Mouse (Mus musculus): ENCODE data around the gene Retreg3. TPM values are rescaled to one million over a fixed set of nuclear protein-coding genes. Genes with fewer than 3 reads are reported as not detected.

Gene Retreg3
- polyA plus RNA-seq, 1 experiment, result 130 TPM

DNA sequence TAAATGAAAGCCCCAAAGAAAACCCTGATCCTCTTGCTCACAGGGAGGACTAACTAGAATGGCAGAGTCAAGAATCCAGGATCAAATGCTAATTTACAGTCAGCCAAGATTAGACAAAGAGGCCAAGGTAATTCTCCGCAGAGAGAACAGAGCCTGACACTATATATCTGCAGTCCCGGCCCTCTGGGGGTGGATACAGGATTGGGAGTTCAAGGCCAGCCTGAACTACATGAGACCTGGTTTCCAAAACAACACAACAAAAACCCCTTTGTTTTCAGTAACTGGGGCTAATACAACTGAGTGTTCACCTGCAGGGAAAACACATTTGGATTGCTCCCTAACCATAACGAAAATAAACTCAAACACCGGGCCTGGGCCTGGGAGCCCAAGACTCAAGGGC, 55.2 kb downstream of the Retreg3 start:
- peaks cover 60% of the 10 kb centered on the region for H3K4me1 ChIP-seq (replicated peaks; ENCODE audit: control insufficient read depth, insufficient read depth, low read length)
- no peaks in the 10 kb centered on the region for H3K36me3 ChIP-seq (ENCODE audit: control insufficient read depth, insufficient read depth, low read length)
- no peak overlapping the region for H3K4me3 ChIP-seq (ENCODE audit: control insufficient read depth, insufficient read depth, low read length)
- no peaks in the 10 kb centered on the region for H3K27me3 ChIP-seq (ENCODE audit: control insufficient read depth, insufficient read depth, low read length)
- H3K27ac ChIP-seq (ENCODE audit: control insufficient read depth, insufficient read depth, low read length), result peak overlapping the region; percentile 90
- 92% methylated on average over 4 of the region's 4 CpGs for WGBS
- DNase-seq, result no peak
- TF ChIP-seq POLR2A (IDR thresholded peaks at IDR 0.05; ENCODE audit: control insufficient read depth, extremely low read depth, insufficient read depth, low read length, poor library complexity) (no peak), CTCF (IDR thresholded peaks at IDR 0.05; ENCODE audit: borderline replicate concordance, control insufficient read depth, extremely low read depth, insufficient read depth, low read length, poor library complexity) (no peak)

DNA sequence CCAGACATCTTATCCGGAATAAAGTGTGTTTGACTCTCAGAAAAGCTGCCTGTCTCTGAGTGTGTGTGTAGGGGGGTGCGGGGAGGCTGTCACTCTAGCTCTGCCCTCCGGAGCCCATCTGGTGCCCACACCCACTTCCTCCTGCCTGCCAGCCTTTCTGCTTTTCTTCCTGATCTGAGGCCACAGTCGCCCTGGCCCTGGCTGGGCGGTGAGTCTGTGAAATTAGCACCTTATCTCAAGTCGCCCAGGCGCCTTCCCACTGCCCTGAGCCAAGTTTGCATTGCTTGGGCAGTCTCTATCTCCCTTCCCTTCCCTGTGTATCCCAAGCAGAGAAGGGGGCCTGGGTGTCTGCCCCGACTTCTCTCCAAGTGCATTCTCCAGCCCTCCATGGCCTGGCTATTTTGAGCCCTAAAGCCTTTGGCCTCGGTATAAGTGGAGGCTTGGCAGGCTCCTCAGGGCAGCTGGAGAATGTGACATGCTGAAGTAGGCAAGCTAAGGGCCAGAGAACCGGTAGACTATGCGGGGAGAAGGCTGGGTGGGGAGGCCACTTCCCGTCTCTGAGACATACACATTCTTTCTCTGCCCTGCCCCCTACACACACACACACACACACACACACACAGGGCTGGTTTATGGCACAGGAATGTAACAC, 55.9 kb downstream of the Retreg3 start:
- TF ChIP-seq CTCF (IDR thresholded peaks at IDR 0.05; ENCODE audit: borderline replicate concordance, control insufficient read depth, extremely low read depth, insufficient read depth, low read length, poor library complexity), result no peak
- peak; percentile 57; the same call in 1 of the 2 replicates for TF ChIP-seq POLR2A (IDR thresholded peaks at IDR 0.05; ENCODE audit: control insufficient read depth, extremely low read depth, insufficient read depth, low read length, poor library complexity)
- peak; percentile 85 for DNase-seq
- H3K27ac ChIP-seq (ENCODE audit: control insufficient read depth, insufficient read depth, low read length), result peak overlapping the region; percentile 90
- WGBS, result 2% methylated on average over 12 of the region's 12 CpGs
- peaks cover 58% of the 10 kb centered on the region for H3K4me1 ChIP-seq (replicated peaks; ENCODE audit: control insufficient read depth, insufficient read depth, low read length)
- no peaks in the 10 kb centered on the region for H3K27me3 ChIP-seq (ENCODE audit: control insufficient read depth, insufficient read depth, low read length)
- peak overlapping the region; percentile 33 for H3K4me3 ChIP-seq (ENCODE audit: control insufficient read depth, insufficient read depth, low read length)
- no peaks in the 10 kb centered on the region for H3K36me3 ChIP-seq (ENCODE audit: control insufficient read depth, insufficient read depth, low read length)

- peak overlapping the region; percentile 4 for H3K4me3 ChIP-seq (ENCODE audit: control insufficient read depth, insufficient read depth, low read length)
- 58% methylated on average over 14 of the region's 14 CpGs for WGBS
- H3K27ac ChIP-seq (ENCODE audit: control insufficient read depth, insufficient read depth, low read length), result peak overlapping the region; percentile 90
- DNase-seq, result no peak
- peaks cover 58% of the 10 kb centered on the region for H3K4me1 ChIP-seq (replicated peaks; ENCODE audit: control insufficient read depth, insufficient read depth, low read length)
- no peaks in the 10 kb centered on the region for H3K36me3 ChIP-seq (ENCODE audit: control insufficient read depth, insufficient read depth, low read length)
- TF ChIP-seq CTCF (IDR thresholded peaks at IDR 0.05; ENCODE audit: borderline replicate concordance, control insufficient read depth, extremely low read depth, insufficient read depth, low read length, poor library complexity) (no peak), POLR2A (IDR thresholded peaks at IDR 0.05; ENCODE audit: control insufficient read depth, extremely low read depth, insufficient read depth, low read length, poor library complexity) (no peak)
- H3K27me3 ChIP-seq (ENCODE audit: control insufficient read depth, insufficient read depth, low read length), result no peaks in the 10 kb centered on the region
Measured at GRCm38 (mm10) chr11:101062971-101063675, 56.6 kb downstream of the Retreg3 start.

DNA sequence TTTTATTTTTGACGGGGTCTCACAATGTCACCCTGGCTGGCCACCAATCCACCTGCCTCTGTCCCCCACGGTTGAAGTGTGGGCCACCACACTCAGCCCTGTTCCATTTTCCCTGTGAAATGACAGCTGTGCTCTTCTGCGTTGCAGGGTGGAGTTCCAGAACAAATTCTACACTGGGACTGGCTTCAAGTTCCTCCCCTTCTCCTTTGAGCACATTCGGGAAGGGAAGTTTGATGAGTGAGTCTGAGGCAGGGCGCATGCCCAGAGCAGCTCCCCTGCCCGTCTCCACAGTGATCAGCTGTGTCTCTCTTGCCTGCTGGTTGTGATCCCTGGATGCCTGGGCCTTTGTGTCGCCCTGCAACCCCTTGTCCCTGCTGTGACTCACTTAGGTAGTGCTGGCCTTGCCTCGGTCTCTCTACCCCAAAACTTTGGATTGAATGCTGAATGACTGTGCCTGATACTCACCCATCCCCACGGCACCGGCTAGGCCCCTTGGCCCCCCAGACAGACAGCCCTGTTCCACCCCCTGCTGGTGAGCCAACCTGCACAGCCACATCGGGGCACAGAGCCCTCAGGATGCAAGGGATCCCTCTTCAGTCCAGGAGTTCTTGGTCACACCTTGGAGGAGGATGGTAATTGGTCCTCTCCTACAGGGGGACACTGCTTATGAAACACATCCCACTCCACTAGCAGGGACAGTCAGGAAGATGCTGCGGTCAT, 57.4 kb downstream of the Retreg3 start:
- DNase-seq, result no peak
- H3K27ac ChIP-seq (ENCODE audit: control insufficient read depth, insufficient read depth, low read length), result no peak overlapping the region
- WGBS, result 67% methylated on average over 12 of the region's 12 CpGs
- no peak for TF ChIP-seq POLR2A (IDR thresholded peaks at IDR 0.05; ENCODE audit: control insufficient read depth, extremely low read depth, insufficient read depth, low read length, poor library complexity)
- no peak for TF ChIP-seq CTCF (IDR thresholded peaks at IDR 0.05; ENCODE audit: borderline replicate concordance, control insufficient read depth, extremely low read depth, insufficient read depth, low read length, poor library complexity)
- no peaks in the 10 kb centered on the region for H3K27me3 ChIP-seq (ENCODE audit: control insufficient read depth, insufficient read depth, low read length)
- H3K36me3 ChIP-seq (ENCODE audit: control insufficient read depth, insufficient read depth, low read length), result no peaks in the 10 kb centered on the region
- peaks cover 58% of the 10 kb centered on the region for H3K4me1 ChIP-seq (replicated peaks; ENCODE audit: control insufficient read depth, insufficient read depth, low read length)
- H3K4me3 ChIP-seq (ENCODE audit: control insufficient read depth, insufficient read depth, low read length), result no peak overlapping the region

GRCm38 (mm10) chr11:101061049-101061448, 58.6 kb downstream of the Retreg3 start:
- peaks cover 48% of the 10 kb centered on the region for H3K4me1 ChIP-seq (replicated peaks; ENCODE audit: control insufficient read depth, insufficient read depth, low read length)
- WGBS, result 97% methylated on average over 5 of the region's 5 CpGs
- no peak for DNase-seq
- H3K27ac ChIP-seq (ENCODE audit: control insufficient read depth, insufficient read depth, low read length), result no peak overlapping the region
- H3K4me3 ChIP-seq (ENCODE audit: control insufficient read depth, insufficient read depth, low read length), result no peak overlapping the region
- H3K27me3 ChIP-seq (ENCODE audit: control insufficient read depth, insufficient read depth, low read length), result no peaks in the 10 kb centered on the region
- H3K36me3 ChIP-seq (ENCODE audit: control insufficient read depth, insufficient read depth, low read length), result no peaks in the 10 kb centered on the region
- TF ChIP-seq POLR2A (IDR thresholded peaks at IDR 0.05; ENCODE audit: control insufficient read depth, extremely low read depth, insufficient read depth, low read length, poor library complexity) (no peak), CTCF (IDR thresholded peaks at IDR 0.05; ENCODE audit: borderline replicate concordance, control insufficient read depth, extremely low read depth, insufficient read depth, low read length, poor library complexity) (no peak)

GRCm38 (mm10) chr11:101060126-101060525, 59.6 kb downstream of the Retreg3 start:
- Histone ChIP-seq H3K4me1 (replicated peaks; ENCODE audit: control insufficient read depth, insufficient read depth, low read length) (peaks cover 47% of the 10 kb centered on the region), H3K27me3 (ENCODE audit: control insufficient read depth, insufficient read depth, low read length) (no peaks in the 10 kb centered on the region), H3K27ac (ENCODE audit: control insufficient read depth, insufficient read depth, low read length) (peak overlapping the region; percentile 44; the same call in 1 of the 2 replicates), H3K36me3 (ENCODE audit: control insufficient read depth, insufficient read depth, low read length) (no peaks in the 10 kb centered on the region), H3K4me3 (ENCODE audit: control insufficient read depth, insufficient read depth, low read length) (no peak overlapping the region)
- TF ChIP-seq POLR2A (IDR thresholded peaks at IDR 0.05; ENCODE audit: control insufficient read depth, extremely low read depth, insufficient read depth, low read length, poor library complexity), result no peak
- TF ChIP-seq CTCF (IDR thresholded peaks at IDR 0.05; ENCODE audit: borderline replicate concordance, control insufficient read depth, extremely low read depth, insufficient read depth, low read length, poor library complexity), result no peak
- DNase-seq, result no peak
- 35% methylated on average over 8 of the region's 8 CpGs for WGBS
